Mouse (Mus musculus): ENCODE data around the gene Spag9.

GRCm38 (mm10) chr11:93963013-93963412, 32.9 kb upstream of the Spag9 start:
- no peak for TF ChIP-seq CTCF (IDR thresholded peaks at IDR 0.05; ENCODE audit: low read depth, low read length)
- TF ChIP-seq POLR2A (IDR thresholded peaks at IDR 0.05; ENCODE audit: borderline replicate concordance, low read depth, low read length), result no peak

All from bone marrow macrophage, adult 2 months (primary cell).